Mouse (Mus musculus) fibroblast of lung, adult 2 months (primary cell): ENCODE measurements at regions not wholly inside any gene's neighbourhood (a gene's known extent, or its start where the extent isn't known, plus 50 kb on each side); places are given as distances from the start of the nearest gene placed in this dataset.
"Not testable (repeated sequence)": the region's sequence is repeated elsewhere in the genome, so short reads cannot be mapped to it uniquely, and the experiment has no call there.

ENCODE experiments used
- DNase-seq: peaks from one replicate; pipeline ENCODE4 v3.0.0-alpha.2; 2011; ENCODE audit warnings: low read depth

DNA sequence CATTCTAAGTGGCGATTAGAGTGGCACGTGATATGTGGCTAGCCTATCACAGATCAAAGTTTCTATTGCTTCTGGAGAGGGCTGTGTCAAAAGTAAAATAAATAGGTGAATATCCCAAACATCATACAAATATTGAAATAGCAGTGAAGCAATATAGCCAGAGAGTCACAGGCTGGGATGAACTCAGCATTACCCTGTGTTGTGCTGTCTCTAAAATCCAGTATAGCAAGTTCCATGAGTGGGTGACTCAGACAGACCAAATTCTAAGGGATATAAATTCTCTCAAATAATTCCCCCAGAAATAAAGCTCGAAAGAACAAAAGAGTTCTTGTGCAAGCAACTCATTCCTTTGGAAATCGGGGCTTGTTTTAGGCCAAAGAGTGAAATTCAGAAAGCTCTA is 943.2 kb downstream of the Diaph3 start:
- no peak for DNase-seq

DNA sequence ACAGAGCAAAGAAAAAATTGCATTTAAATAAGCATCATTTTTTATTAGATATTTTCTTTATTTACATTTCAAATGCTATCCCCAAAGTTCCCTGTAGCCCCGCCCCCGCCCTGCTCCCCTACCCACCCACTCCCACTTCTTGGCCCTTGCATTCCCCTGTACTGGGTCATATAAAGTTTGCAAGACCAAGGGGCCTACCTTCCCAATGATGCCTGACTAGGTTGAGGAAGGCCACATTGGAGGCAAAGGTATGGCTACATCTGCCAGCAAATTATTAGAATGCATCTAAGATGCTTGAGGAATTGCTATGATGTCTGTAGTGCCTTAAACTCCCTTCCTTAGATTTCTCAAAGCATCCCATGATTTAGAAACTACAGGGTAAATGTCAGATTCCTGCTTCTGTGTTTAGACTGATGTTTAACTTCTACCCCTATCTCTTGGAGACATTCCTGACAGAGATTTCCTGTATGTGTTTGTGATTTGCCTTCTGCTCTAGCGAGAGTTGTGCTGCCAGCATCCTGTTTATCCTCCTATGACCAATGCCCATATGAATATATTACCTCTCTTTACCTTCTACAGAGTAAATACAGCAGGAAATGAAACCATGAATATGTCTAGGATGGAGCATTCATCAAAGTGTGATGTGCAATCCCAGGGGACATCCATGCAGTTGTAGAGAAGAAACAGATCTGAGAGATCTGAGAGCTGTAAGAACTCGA is 956.2 kb downstream of the Diaph3 start:
- DNase-seq, result no peak

DNA sequence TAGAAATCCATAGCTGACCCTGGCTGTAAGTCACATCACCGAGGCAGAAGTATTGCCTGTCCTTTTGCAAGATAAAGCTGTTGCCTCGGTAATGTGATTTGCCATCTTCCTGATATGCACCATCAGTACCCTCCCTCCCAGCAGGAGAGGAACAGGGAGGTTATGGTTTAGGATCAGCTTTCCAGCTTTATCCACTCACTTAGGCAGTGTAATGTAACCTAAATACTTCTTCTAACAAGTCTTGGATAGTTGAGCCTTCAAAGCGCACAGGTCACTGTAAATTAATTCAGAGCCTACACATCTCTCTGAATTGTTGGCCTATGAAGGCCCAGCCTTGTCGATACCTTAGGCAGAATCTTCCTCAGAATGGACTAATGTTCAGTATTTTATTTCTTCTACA is 962.5 kb downstream of the Diaph3 start:
- no peak for DNase-seq

DNA sequence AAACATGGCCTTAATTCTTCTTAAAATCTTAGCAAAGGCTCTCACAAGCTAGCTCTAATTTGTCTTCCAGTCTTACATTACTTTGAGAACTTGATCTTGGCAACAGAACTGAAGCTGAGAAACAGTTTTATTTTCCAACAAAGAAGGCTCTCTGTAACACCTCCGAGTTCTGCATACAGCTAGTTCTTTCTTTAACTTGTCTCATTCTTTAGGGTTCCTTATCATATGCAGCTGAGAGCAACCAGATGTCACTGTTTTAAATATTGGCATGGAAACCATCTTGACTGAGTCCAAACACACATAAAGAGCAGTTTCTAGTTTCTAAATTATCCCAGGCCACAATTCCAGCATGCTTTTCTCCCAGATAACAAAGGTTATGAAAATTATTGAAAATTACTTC is 969.9 kb downstream of the Diaph3 start:
- DNase-seq, result no peak

DNA sequence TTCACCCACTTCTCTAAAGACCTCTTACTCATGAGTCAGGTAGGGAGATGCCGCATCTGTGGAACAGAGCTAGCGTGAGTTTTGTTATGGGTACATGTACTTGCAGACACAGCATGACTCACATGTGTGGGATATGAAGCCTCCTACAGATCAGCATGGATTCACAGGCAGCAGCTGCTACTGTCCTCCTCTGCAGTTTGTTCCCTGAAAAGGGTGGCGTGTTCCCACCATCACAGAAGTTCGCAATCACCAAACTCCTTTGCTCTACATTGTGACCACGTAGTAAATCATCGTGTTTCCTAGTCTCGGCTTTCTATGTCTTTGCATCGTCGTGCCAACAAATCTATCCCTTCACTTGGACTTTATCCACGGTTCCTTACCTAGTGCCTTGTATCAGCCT is 981.9 kb downstream of the Diaph3 start:
- DNase-seq, result no peak

DNA sequence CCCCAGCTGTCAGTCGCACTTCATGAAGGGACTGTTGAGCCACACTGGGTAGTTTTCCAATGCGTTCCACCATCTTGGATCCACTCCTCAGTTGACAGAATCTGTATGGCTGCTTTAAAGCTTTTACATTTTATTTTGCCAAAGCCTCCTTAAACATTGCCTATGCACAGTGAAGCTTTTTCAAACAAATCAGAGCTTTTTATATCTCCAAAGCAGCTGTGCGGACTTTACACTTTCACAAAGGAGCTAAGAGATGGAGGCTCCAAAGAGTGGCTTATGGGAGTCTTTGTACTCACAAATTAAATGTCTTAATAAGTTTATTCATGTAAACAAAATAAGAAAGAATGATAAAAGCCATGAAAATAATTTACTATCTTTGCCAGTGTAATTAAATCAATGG is 986.3 kb downstream of the Diaph3 start:
- DNase-seq, result no peak

DNA sequence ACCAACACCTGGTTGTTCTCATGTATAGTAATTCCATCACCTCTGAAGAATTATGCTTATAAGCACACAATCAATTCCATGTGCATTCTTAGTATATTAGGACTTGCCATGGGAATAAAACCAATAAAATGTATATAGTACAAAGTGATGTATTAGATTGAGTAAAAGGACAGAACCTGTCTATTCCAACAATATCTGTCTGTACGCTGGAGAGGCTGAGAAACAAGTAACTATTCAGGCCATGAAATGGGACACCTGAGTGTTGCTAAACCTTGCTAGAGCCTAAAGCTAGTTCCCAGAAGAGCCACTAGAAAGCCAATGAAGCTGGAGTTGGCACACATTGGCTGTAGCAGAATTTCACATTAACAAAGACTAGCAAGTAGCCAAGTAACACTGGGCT is 989.8 kb downstream of the Diaph3 start:
- no peak for DNase-seq

DNA sequence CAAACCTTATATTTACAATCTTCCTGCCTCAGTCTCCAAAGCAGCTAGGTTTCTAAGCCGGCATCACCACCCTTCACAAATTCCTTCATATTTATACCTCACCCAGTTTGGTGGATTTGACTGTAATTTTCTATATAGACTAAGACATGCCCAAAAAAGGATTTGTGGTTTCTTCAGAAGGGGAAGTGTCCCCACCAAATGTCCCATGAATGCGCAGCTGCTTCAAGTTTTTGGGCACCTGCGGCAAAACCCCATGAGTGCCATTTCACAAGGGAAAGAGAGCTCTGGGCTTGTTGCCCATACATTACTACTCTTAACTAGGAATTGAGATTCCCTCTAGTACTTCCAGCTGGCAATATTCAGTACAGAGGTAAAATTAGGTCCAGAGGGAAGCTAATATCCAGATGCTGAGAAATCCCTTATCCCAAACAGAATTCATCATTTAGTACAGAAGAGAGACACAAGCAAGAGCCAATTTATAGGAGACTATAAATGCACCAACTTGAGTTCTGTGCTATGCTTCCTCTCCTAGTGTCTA is 990.6 kb downstream of the Diaph3 start:
- DNase-seq, result no peak

DNA sequence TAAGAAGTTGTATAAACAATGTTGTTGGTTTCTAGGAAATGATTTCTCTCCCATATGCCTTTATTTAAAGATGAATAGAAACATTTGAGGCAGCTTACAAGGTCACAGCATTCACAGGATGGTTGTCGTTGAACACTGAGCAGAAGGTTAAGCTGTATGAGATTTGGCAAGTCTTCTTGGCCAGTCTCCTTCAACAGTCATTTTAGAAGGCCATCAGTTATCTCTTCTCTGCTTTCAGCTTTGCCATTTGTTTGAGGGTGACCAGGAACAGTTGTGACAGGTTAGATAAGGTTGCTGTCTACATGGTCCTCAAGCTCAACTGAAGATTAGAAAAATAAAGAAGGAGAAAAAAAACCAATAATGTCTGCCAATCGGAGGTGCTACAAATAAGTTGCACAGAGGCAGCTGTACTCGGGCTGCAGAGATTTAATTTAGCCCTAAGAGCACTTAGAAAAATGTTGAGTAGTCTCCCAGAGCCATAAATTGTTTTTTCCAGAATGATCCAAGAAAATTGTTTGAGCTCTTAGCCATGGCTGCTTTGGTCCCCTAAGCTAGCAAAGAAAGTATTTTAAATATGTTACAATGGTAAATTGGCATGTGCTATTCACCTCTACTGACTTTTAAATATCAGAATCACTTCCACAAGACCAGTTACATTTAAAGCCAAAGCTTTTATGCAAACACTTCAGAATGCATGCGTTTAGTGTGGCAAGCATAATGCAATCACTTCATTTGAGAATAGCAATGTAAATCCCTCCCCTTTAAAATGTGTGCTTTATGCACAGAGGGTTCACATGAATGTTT is 1025.6 kb downstream of the Diaph3 start:
- no peak for DNase-seq

DNA sequence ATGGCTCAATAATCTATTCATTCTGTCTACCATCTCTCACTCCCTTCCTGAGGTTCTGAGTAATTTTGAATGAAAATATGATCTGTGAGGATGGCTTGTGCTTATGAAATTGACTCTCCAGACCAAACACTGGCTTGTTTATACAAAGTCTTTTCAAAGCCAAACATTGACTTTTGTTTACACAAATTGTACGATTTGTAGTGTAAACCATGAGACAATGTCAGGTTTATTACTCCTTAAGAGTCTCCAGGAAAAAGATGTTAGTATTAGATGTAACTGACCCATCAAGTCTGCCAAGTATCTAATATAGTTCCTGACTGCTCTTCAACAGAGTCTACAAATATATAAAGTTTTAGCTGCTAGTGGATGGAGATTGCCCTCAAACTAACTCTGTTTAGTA is 1039.5 kb downstream of the Diaph3 start:
- no peak for DNase-seq

DNA sequence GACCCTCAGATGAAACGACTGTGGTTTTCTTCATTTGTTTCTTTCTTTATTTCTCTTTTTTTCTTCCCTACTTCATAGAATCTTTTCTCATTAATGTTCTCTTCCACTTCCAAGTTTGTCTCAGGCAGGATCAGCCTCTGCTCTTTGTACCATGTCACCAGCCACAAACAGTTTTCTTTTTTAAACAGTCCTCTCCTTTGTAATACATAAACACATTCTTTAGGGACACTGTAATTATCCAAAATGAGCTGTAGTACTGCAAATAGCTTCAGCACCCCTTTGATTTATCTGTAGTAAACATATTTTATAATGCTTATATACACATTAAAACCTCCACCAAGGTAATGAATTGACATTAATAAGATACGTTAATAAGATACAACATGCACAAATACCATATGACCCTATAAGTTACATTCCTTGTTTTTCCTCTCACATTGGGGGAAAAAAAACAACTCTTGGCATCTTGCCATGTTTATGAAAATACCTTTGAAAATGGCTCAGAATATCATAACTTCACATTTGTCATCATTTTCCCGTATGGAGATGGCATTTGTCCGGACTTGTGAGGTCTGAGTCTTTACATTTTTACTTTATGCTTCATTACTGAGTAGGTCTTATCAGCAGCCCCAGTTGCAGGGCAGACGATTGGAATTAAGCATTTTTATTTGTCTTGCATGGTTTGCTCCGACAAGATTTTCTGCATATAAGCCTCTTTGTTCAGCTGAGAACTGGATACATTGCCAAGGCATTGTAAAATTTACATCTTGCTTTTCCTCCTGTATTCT is 1070.5 kb downstream of the Diaph3 start:
- DNase-seq, result no peak

DNA sequence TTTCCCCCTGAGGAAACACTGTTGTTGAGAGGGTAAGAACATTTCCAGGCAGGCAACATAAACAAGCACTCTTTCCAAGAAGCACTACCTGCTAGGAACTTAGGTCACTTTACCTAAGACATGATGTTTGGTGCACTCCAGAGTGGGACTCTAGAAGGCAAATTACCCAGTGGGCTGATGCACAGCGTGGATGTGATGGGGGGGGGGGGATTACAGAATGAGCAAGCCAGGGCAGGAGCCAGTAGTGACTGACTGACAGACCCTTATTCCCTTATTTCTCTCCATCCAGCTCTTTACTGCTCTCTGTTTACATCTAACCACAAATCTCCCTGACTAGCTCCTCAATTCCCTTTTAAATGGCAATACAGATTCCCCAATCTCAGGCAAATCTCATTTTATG is 1071.7 kb downstream of the Diaph3 start:
- DNase-seq, result no peak

DNA sequence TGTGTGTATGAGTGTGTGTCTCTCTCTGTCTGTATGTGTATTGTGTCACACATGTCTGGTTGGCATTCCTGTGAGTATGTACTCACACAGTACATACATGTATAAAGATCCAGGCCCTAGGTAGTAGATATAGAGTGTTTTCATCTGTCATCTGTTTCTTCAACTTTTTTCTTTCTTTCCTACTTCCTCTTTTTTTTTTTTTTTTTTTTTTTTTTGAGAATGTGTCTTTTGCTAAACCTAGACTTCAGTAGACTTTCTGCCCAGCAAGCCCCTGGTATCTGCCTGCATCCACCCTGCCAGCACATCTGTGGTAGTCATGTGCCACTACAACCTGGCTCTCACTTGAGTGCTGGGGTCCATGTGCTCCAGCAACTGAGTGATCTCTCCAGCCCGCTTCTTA is 1073.3 kb downstream of the Diaph3 start:
- no peak for DNase-seq

DNA sequence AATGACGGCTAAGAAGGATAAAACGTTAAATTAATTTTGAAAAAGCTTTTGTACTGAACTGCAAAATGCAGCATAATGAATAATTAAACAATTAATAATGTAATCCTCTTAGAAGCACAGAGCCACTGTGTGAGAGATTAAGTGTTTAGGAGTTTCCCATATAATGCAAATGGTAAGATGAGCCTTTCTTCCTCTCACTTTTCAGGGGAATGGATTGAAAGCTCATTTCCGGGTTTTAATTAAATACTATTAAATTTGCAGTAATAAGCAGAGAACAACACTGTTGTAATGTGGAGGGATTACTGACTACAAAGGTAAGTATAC is 1077.5 kb downstream of the Diaph3 start:
- DNase-seq, result no peak

DNA sequence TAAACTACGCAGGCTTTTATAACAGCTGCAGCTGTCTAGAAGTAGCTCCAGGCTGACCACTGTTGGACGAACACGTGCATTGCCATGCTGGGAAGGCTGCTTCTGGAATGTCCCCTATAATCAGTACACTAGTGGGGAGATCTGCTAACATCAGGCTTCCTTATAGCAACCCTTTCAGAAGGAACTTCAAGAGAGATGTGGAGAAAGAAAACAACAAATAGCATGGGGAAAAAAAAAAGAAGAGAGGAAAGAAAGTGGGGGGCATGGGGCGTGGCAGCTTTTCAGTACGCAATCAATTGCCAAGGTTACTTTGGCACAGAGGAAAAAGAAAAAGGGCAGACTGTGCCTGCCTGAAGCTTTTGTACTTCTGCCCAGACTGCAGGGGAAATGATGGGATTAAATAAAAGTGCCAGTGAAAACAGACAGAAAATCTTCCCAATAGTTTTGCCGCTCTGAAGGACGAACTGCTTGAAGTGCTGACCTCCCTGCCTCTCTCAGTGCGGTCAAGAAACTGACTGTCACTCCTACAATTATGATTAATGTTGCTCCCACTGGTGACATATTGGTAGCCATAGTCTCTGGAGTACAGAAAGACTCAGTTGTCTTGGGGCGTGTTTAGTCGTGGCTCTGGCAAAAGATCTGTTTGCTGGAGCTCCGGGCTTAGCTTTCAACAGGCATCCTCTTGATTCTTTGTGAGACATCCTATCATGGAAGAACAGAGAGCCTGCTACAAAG is 1078.0 kb downstream of the Diaph3 start:
- DNase-seq, result no peak

DNA sequence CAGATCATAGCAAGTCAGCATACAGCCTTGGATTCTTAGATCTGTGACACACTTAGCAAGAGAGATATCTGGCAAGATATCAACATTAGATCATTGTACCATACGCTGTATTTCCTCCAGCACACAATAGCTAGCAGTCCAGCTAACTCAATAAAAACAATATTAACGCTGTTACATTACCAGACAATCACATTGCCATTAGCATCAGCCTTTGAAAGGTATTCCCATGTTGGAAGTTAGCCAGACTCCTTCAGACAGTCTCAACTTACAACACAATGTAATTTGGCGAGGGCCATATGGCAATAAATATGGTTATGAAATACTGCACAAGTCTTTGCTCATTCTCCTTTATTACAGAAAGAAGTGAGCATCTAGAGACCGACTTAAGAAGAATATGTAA is 1084.0 kb downstream of the Diaph3 start:
- DNase-seq, result no peak

DNA sequence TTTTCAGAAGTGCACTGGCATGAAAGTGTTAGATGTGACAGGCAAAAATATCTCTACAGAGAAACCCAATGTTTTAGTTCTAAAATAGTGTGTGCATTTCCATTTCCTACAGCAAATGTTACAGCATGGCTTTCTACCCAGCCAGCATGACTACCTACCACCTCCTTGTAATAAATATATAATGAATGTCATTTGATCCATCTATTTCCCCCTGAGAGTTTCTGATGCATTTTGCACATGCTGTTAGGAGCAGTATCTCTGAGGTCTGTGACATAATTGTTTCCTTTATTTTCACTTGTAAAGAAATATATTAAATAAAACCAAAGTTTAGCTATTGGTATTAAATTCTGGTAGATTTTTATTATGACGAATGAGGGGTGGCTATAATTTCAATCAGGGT is 1086.4 kb downstream of the Diaph3 start:
- DNase-seq, result no peak

DNA sequence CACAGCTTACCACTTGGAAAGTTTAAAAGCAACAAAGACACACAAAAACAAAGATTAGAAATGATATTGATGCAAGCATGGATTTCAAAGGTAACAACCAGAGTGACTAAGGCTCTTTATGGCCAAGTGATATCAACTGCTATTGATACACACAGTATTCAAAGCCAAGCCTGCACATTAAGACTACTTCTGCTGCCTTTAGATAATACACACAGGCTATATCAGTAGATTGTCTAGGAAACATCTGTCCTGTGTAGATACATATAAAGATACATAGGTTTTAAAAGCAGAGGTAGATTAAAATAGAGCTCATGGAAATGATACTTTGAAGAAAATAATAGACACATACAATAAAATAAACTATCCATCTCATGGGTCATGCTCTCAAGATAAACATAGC is 1111.6 kb downstream of the Diaph3 start:
- DNase-seq, result no peak

DNA sequence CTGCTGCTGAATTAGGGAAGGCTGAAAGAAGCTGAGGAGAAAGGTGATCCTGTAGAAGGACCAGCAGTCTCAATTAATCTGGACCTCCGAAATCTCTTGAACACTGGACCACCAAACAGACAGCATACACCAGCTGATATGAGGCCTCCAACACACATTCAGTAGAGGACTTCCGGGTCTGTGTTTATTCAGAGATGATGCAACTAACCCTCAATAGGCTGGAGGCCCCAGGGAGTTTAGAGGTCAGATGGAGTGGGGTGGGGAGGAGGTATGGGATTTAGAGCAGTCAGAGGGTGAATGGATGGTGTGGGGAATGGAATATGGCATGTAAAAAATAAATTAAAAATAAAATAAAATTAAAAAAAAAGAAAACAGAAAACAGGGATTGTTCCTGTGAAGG is 1123.4 kb downstream of the Diaph3 start:
- DNase-seq, result not testable (repeated sequence)
